ENCODE assay signal across 9 mouse cellular contexts in the genomic region with DNA sequence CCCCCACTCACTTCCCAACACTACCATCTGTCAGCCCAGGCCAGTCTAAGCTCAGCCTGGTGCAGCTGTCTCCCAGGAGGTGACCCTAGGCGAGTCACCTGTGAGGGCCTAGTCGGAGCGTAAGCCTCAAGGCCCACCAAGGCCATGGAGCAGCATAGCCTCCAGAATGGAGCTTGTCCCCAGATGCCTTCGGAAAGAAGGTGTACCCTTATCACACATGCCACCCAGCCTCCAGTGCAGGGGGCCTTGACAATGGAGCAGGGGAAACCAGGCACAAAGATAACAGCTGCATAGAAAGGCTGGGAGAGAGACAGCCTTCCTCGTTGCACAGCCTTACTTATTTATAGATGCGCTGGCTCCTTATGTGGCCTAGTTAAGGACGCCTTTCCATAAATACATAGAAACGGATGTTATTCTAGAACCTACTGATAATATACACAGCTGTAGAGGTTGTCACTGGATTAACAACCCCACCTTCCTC.
DNase-seq lines count a peak whose midpoint lies in the region; ATAC-seq lines count a peak whose summit lies in the region.
"Had no signal": no experiment of that assay in that cellular context is flagged by ENCODE, and none has a peak within 500 bp of the region (broad histone marks: within the 10 kb centered on the region; RNA-seq: fewer than 3 reads in every experiment).

No protein-coding gene starts in this region.

- H3K9ac ChIP-seq in intestine, embryonic 16.5 days (ENCODE audit: low read depth, low read length), result no peak overlapping the region
- no peak overlapping the region for H3K9ac ChIP-seq in stomach, embryonic 15.5 days
- H3K9ac ChIP-seq: lung, embryonic 14.5 days had no signal

- DNase-seq in cerebellum, adult 9-11 months, result peak; percentile 18
- DNase-seq in cerebellum, adult 8-10 months, result no peak
- DNase-seq in right cerebral cortex, adult 18-20 months, result peak; percentile 16
- DNase-seq in right cerebral cortex, postnatal 14 days, result no peak
- no peak for DNase-seq in spleen, postnatal 14 days (ENCODE audit: low spot score in 2 of 2)
- DNase-seq in urinary bladder, postnatal 4 days (ENCODE audit: low spot score in 2 of 2), result no peak
- DNase-seq: lung, embryonic 14.5 days had no signal

- H3K4me1 ChIP-seq in intestine, embryonic 16.5 days (ENCODE audit: control insufficient read depth, insufficient read depth, low read length), result no peaks in the 10 kb centered on the region
- H3K4me1 ChIP-seq in stomach, embryonic 15.5 days, result 0 out of 2 replicates have a peak, but pooled peaks cover 3% of the 10 kb centered on the region

- H3K27ac ChIP-seq in intestine, embryonic 16.5 days (ENCODE audit: low read length), result peak overlapping the region; percentile 4; the same call in 1 of the 2 replicates
- peak overlapping the region; percentile 16; the same call in 1 of the 2 replicates for H3K27ac ChIP-seq in stomach, embryonic 15.5 days

- H3K9me3 ChIP-seq in intestine, embryonic 16.5 days (ENCODE audit: control insufficient read depth, low read length), result no peaks in the 10 kb centered on the region
- H3K9me3 ChIP-seq in stomach, embryonic 15.5 days, result no peaks in the 10 kb centered on the region

- no peak overlapping the region for H3K4me3 ChIP-seq in intestine, embryonic 16.5 days (ENCODE audit: low read length)
- no peak overlapping the region for H3K4me3 ChIP-seq in stomach, embryonic 15.5 days (replicated peaks)

- H3K4me2 ChIP-seq in intestine, embryonic 16.5 days (ENCODE audit: low read depth, low read length), result no peak overlapping the region
- H3K4me2 ChIP-seq in stomach, embryonic 15.5 days, result no peak overlapping the region
- H3K4me2 ChIP-seq: lung, embryonic 14.5 days had no signal

- H3K36me3 ChIP-seq in intestine, embryonic 16.5 days (ENCODE audit: control insufficient read depth, insufficient read depth, low read length), result no peaks in the 10 kb centered on the region
- H3K36me3 ChIP-seq in stomach, embryonic 15.5 days, result no peaks in the 10 kb centered on the region

- ATAC-seq in intestine, embryonic 16.5 days, result no peak
- ATAC-seq in stomach, embryonic 15.5 days (ENCODE audit: insufficient read depth, low FRiP score, low read depth), result peak; percentile 31; the same call in 1 of the 2 replicates

- H3K27me3 ChIP-seq in intestine, embryonic 16.5 days (replicated peaks; ENCODE audit: control insufficient read depth, insufficient read depth, low read length), result no peaks in the 10 kb centered on the region
- H3K27me3 ChIP-seq in stomach, embryonic 15.5 days (replicated peaks), result no peaks in the 10 kb centered on the region

- WGBS in intestine, embryonic 16.5 days, result 55% methylated on average over 8 of the region's 8 CpGs
- WGBS in stomach, embryonic 15.5 days, result 65% methylated on average over 8 of the region's 8 CpGs

Comparison
In these comparisons a context has a peak if more than half of its experiments do, and no peak if none do; other contexts are left out.
1. DNase-seq: peak in cerebellum, adult 9-11 months (single experiment) and right cerebral cortex, adult 18-20 months (single experiment); none in cerebellum, adult 8-10 months (single experiment), right cerebral cortex, postnatal 14 days (single experiment), spleen, postnatal 14 days (0 of 2) and urinary bladder, postnatal 4 days (0 of 2).